Mouse (Mus musculus): ENCODE data around the gene Ppil3.

The Ppil3 gene

GRCm38 (mm10) chr1:58408141-58408540 lies 37.1 kb downstream of the Ppil3 start:
- DNase-seq, result peak; percentile 72

- peak; percentile 68 for DNase-seq
These were observed 38.0 kb downstream of the Ppil3 start for GRCm38 (mm10) chr1:58407321-58407720.

- DNase-seq, result peak; percentile 55
These were observed 41.5 kb downstream of the Ppil3 start for GRCm38 (mm10) chr1:58403745-58404144.

GRCm38 (mm10) chr1:58401396-58401795 lies 43.9 kb downstream of the Ppil3 start:
- DNase-seq, result peak; percentile 51

- peak; percentile 54 for DNase-seq
These were observed 47.6 kb downstream of the Ppil3 start for GRCm38 (mm10) chr1:58397731-58398130.

- no peak for DNase-seq
These were observed 49.1 kb downstream of the Ppil3 start for GRCm38 (mm10) chr1:58396179-58396578.

- peak; percentile 63 for DNase-seq
These were observed 49.9 kb downstream of the Ppil3 start for GRCm38 (mm10) chr1:58395341-58395740.

- DNase-seq, result peak; percentile 96
These were observed 51.7 kb downstream of the Ppil3 start for GRCm38 (mm10) chr1:58393284-58394195.

- DNase-seq, result peak; percentile 99
These were observed 52.5 kb downstream of the Ppil3 start, which contains the start of gene Bzw1 for GRCm38 (mm10) chr1:58392652-58393283. Bzw1 (plus strand) TSS chr1:58392898.

GRCm38 (mm10) chr1:58392268-58392651 lies 53.0 kb downstream of the Ppil3 start:
- no peak for DNase-seq

- DNase-seq, result peak; percentile 85
These were observed 53.6 kb downstream of the Ppil3 start for GRCm38 (mm10) chr1:58391421-58392267.

GRCm38 (mm10) chr1:58382586-58383281 lies 62.6 kb downstream of the Ppil3 start:
- peak; percentile 89 for DNase-seq
